Mouse (Mus musculus) olfactory bulb, adult 2 months (tissue): ENCODE data around the gene Usp51.
"Not testable (repeated sequence)": the region's sequence is repeated elsewhere in the genome, so short reads cannot be mapped to it uniquely, and the experiment has no call there.

Experiments used
- CTCF ChIP-seq: fragments of 200-500 bp; IDR thresholded peaks from 2 replicates; pipeline ENCODE4 v1.5.1; 2012; ENCODE audit warnings: low read depth, mild to moderate bottlenecking, low read length, moderate library complexity; ENCODE audit not compliant: insufficient read depth
- POLR2A ChIP-seq: fragments of 200-500 bp; IDR thresholded peaks from 2 replicates; pipeline ENCODE4 v1.6.1; 2012; ENCODE audit warnings: mild to moderate bottlenecking, low read depth, low read length, moderate library complexity; ENCODE audit not compliant: insufficient read depth

GRCm38 (mm10) chrX:153037972-153038744, 31.9 kb downstream of the Usp51 start:
- TF ChIP-seq CTCF, POLR2A: not testable (repeated sequence)
